Mouse (Mus musculus) cerebellum, postnatal 14 days (tissue): ENCODE data around the gene Defa34.
"Not testable (repeated sequence)": the region's sequence is repeated elsewhere in the genome, so short reads cannot be mapped to it uniquely, and the experiment has no call there.

Source experiments
- DNase-seq, 2 experiments: peaks; one replicate each; pipeline ENCODE4 v3.0.0; 2021; ENCODE audit warnings: mixed read lengths in 2 of 2

The Defa34 gene

DNA sequence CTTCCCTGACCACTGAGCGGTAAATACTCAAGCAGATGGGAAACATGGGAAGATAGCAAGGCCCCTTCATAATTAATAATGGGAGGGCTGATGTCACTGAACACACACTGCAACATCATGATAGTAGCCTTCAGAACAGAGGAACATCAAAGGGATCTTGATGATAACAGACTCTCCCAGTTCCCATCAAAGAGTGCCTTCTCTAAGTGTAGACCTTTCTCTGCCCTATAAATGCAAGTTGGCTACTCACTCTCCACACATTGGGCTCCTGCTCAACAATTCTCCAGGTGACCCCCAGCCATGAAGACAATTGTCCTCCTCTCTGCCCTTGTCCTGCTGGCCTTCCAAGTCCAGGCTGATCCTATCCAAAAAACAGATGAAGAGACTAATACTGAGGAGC, at the start of gene Defa34:
TSS of gene Defa34 (plus strand) at position 301 of the 400 bp plus-strand sequence.
- DNase-seq, result not testable (repeated sequence)

DNA sequence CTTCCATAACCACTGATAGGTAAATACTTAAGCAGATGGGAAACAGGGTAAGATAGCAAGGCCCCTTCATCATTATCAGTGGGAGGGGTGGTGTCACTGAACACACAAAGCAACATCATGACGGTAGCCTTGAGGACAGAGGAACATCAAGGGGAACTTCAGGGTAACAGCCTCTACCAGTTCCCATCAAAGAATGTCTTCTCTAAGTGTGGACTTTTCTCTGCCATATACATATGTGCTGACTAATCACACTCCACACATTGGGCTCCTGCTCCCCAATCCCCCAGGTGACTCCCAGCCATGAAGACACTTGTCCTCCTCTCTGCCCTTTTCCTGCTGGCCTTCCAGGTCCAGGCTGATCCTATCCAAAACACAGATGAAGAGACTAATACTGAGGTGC, 47.7 kb upstream of the Defa34 start, which contains the start of gene Defa26:
TSS of gene Defa26 (plus strand) at position 301 of the 400 bp plus-strand sequence.
- not testable (repeated sequence) for DNase-seq

DNA sequence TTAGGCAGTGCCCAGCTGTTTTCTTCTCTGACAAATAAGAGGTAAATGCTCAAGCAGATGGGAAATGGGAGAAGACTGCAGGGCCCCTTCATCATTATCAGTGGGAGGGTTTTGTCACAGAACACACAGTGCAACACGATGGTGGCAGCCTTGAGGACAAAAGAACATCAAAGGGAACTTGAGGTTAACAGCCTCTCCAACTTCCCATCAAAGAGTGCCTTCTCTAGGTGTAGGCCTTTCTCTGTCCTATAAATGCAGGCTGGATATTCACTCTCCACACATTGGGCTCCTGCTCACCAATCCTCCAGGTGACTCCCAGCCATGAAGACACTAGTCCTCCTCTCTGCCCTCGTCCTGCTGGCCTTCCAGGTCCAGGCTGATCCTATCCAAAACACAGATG, 10.1 kb upstream of the Defa34 start, which contains the start of gene Defa17:
TSS of gene Defa17 (plus strand) at position 301 of the 400 bp plus-strand sequence.
- DNase-seq, result not testable (repeated sequence)

DNA sequence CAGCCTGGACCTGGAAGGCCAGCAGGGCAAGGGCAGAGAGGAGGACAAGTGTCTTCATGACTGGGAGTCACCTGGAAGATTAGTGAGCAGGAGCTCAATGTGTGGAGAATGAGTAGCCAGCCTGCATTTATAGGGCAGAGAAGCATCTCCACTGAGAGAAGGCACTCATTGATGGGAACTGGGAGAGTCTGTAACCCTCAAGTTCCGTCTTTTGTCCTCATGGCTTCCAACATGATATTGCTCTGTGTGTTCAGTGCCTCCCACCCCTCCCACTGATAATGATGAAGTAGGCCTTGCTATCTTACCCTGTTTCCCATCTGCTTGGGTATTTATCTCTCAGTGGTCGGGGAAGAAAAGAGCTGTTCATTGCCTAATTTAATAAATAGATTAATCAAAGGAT, 37.9 kb downstream of the Defa34 start, which contains the start of gene AY761184:
TSS of gene AY761184 (minus strand) at position 101 of the 400 bp plus-strand sequence.
- DNase-seq, result not testable (repeated sequence)
